Comparison of ENCODE assay signal across 23 mouse cellular contexts in the genomic region with DNA sequence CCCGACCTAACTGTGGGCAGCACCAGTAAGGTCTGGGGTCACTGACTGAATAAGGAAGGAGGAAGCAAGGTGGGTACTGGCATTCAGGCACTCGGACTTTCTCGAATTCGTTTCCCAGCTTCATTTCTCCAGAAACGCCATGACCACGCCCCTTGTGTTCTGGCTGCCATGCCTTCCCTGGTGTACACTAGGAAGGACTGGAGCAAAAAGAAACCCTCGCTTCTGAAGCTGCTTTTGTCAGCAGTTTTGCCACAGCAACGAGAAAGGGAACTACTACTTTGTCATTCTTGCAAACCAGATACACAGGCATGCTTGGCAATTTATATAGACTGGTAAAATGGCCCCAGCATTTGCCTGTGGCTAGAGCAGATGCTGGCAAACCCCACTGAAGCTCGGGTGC.
"Had no signal": no experiment of that assay in that cellular context is flagged by ENCODE, and none has a peak within 500 bp of the region (broad histone marks: within the 10 kb centered on the region; RNA-seq: fewer than 3 reads in every experiment).

No protein-coding gene starts in this region.

- H3K4me2 ChIP-seq: heart, embryonic 12.5 days; hindbrain, embryonic 13.5 days; hindbrain, embryonic 15.5 days; kidney, embryonic 15.5 days; limb, embryonic 12.5 days; liver, embryonic 11.5 days had no signal

- H3K9me3 ChIP-seq: heart, embryonic 12.5 days; hindbrain, embryonic 13.5 days; hindbrain, embryonic 15.5 days; kidney, embryonic 15.5 days; limb, embryonic 10.5 days; limb, embryonic 12.5 days had no signal

- H3K27ac ChIP-seq: heart, adult 2 months; hindbrain, embryonic 13.5 days; hindbrain, embryonic 15.5 days; hindbrain, postnatal 0 days; kidney, embryonic 15.5 days; kidney, postnatal 0 days; left cerebral cortex, adult 2 months; limb, embryonic 10.5 days; limb, embryonic 12.5 days had no signal

- DNase-seq: gastrocnemius, postnatal 14 days; gastrocnemius, postnatal 36 days; heart, postnatal 14 days; kidney, adult 11 months; kidney, adult 2 months; kidney, adult 9 months; kidney, postnatal 14 days; kidney, postnatal 36 days; layer of hippocampus, adult 9-11 months; layer of hippocampus, postnatal 36 days; liver had no signal

- H3K4me3 ChIP-seq: heart, adult 2 months; heart, embryonic 12.5 days; hindbrain, embryonic 13.5 days; hindbrain, embryonic 15.5 days; kidney, embryonic 15.5 days; left cerebral cortex, adult 2 months; limb, embryonic 10.5 days; limb, embryonic 12.5 days had no signal

- H3K9ac ChIP-seq: heart, embryonic 12.5 days; hindbrain, embryonic 13.5 days; hindbrain, embryonic 15.5 days; kidney, embryonic 15.5 days; limb, embryonic 12.5 days had no signal

- H3K36me3 ChIP-seq: heart, embryonic 12.5 days; hindbrain, embryonic 13.5 days; hindbrain, embryonic 15.5 days; kidney, embryonic 15.5 days; limb, embryonic 10.5 days; limb, embryonic 12.5 days had no signal

- H3K27me3 ChIP-seq: heart, embryonic 12.5 days; hindbrain, embryonic 13.5 days; hindbrain, embryonic 15.5 days; kidney, embryonic 15.5 days; limb, embryonic 12.5 days had no signal

- H3K4me1 ChIP-seq: heart, embryonic 12.5 days; hindbrain, embryonic 15.5 days; kidney, embryonic 15.5 days; limb, embryonic 12.5 days had no signal

- ATAC-seq: hindbrain, postnatal 0 days; intestine, embryonic 16.5 days had no signal
